Mouse (Mus musculus) urinary bladder, adult 2 months (tissue): ENCODE results near the gene Acot3. TPM values are rescaled to one million over a fixed set of nuclear protein-coding genes. Genes with fewer than 3 reads are reported as not detected.

Experiments used
- DNase-seq: peaks from one replicate; pipeline ENCODE4 v3.0.0; 2022; ENCODE audit warnings: low spot score
- polyA plus RNA-seq: library from polyadenylated mRNA; depleted of rRNA; stranded (reverse); fragments of >200 nt; gene quantifications from 2 replicates; pipeline ENCODE4 v1.2.3, GENCODE M21; 2012; rRNA removed

Acot3 gene
- polyA plus RNA-seq, 1 experiment: not detected

- DNase-seq: peak; percentile 40
Observed at GRCm38 (mm10) chr12:84100604-84101492, 48.9 kb downstream of the Acot3 start, which contains the start of gene Acot6. Gene Acot6 (plus strand): TSS chr12:84100654.

GRCm38 (mm10) chr12:84101493-84101845, 49.5 kb downstream of the Acot3 start:
- no peak for DNase-seq

GRCm38 (mm10) chr12:84107012-84107411, 55.1 kb downstream of the Acot3 start:
- no peak for DNase-seq

GRCm38 (mm10) chr12:84107692-84108091, 55.7 kb downstream of the Acot3 start:
- no peak for DNase-seq

GRCm38 (mm10) chr12:84109924-84110323, 58.0 kb downstream of the Acot3 start:
- no peak for DNase-seq

Other genes starting within 250 kb of the Acot3 start
- 50.7 and 59.7 TPM in 2 replicates for gene Numb, start 130.2 kb upstream of the Acot3 start, polyA plus RNA-seq
- 8.6 and 9.2 TPM in 2 replicates for gene Riox1, start 101.5 kb upstream of the Acot3 start, polyA plus RNA-seq
- not detected in 2 replicates for gene Heatr4, start 67.3 kb upstream of the Acot3 start, polyA plus RNA-seq
- gene Acot2, start 64.3 kb upstream of the Acot3 start, polyA plus RNA-seq: 13.2 and 13.8 TPM in 2 replicates
- 32.9 and 36.7 TPM in 2 replicates for gene Acot1, start 42.7 kb upstream of the Acot3 start, polyA plus RNA-seq
- 0.72 and 0.74 TPM in 2 replicates for gene Acot4, start 13.8 kb upstream of the Acot3 start, polyA plus RNA-seq
- gene Gm49366, start 13.2 kb upstream of the Acot3 start, polyA plus RNA-seq: not detected in 2 replicates
- 0.06 and 0.15 TPM in 2 replicates for gene Acot5, start 17.2 kb downstream of the Acot3 start, polyA plus RNA-seq
- 5.2 and 5.6 TPM in 2 replicates for gene Acot6, start 48.5 kb downstream of the Acot3 start, polyA plus RNA-seq
- 7.7 and 10.0 TPM in 2 replicates for gene Dnal1, start 62.2 kb downstream of the Acot3 start, polyA plus RNA-seq
- gene Pnma1, start 96.3 kb downstream of the Acot3 start, polyA plus RNA-seq: 0.19 and 0.34 TPM in 2 replicates
- 11.9 and 16.0 TPM in 2 replicates for gene Elmsan1, start 166.7 kb downstream of the Acot3 start, polyA plus RNA-seq
- gene Ptgr2, start 233.1 kb downstream of the Acot3 start, polyA plus RNA-seq: 33.6 and 38.6 TPM in 2 replicates